Mouse (Mus musculus) gastrocnemius, postnatal 25 days (tissue): ENCODE measurements at regions not wholly inside any gene's neighbourhood (a gene's known extent, or its start where the extent isn't known, plus 50 kb on each side); places are given as distances from the start of the nearest gene placed in this dataset.
"Not testable (repeated sequence)": the region's sequence is repeated elsewhere in the genome, so short reads cannot be mapped to it uniquely, and the experiment has no call there.

Experiments used
- DNase-seq: peaks from one replicate; pipeline ENCODE4 v3.0.0; 2022

GRCm38 (mm10) chr9:33011241-33011640, 375.2 kb downstream of the Ets1 start:
- DNase-seq, result no peak

DNA sequence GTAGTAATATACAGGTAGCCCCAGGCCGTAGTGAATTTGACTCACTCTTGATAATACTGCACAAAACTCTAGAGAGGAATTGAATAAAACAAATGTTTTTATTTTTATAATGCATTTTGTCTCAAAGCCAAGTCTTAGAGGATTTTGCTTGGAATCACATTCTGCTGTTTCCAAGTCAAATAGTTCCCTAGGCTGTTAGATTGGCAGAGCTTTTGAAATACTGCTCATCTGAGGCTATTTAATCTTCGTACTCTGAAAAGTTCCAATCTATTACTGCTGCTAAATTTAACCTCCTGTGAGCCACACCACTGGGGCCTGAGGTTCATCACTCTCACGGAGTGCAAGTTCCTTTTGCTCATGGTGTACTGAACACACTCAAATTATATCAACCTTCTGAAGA, 399.4 kb downstream of the Ets1 start:
- no peak for DNase-seq

DNA sequence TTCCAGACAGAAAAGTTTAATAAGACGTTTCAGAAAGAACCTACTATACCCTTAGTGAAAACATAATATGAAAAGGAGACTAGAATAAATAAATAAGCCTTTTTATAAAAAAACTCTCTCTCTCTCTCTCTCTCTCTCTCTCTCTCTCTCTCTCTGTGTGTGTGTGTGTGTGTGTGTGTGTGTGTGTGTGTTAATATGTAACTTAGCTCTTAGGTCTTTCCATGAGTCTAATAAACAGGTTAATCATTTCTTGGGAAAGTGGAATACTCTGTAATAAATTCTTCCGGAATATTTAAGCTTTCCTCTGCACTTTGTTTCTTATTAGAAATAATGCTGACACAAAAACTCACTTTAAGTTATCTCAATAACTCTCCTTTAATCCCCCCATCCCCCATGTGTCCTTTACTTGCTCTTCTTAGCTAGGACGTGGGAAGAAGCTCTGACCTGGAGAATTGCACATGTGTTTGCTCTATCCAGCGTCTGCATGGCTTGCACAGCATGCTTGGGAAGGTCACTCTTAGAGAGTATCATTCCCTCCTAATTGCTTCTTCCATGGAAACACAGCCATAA, 403.3 kb downstream of the Ets1 start:
- DNase-seq, result no peak

- DNase-seq, result no peak
These were observed 414.8 kb downstream of the Ets1 start for GRCm38 (mm10) chr9:33050789-33051188.

- DNase-seq, result no peak
These were observed 424.7 kb downstream of the Ets1 start for GRCm38 (mm10) chr9:33060636-33061264.

- peak; percentile 39 for DNase-seq
These were observed 426.5 kb downstream of the Ets1 start for GRCm38 (mm10) chr9:33062476-33062875.

DNA sequence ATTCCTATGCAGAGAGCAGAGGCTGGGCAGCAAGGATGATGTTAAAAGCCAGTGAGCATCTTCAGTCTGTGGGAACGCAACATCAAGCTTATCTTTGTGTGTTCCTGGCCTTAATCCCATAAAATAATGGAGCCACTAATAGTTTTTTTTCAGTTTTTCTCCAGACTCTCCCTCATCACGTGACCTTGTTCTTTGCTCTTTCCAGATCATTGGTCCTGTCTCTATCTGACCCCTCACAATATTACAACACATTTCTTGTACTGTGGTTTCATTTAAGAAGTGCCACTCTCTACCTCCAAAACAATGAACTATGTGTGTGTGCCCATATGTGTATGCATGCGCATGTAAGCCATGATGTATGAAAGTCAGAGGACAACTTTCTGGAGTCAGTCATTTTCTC, 429.3 kb downstream of the Ets1 start:
- DNase-seq, result no peak

GRCm38 (mm10) chr9:33067521-33067920, 431.5 kb downstream of the Ets1 start:
- no peak for DNase-seq

GRCm38 (mm10) chr9:33070116-33070515, 434.1 kb downstream of the Ets1 start:
- no peak for DNase-seq

DNA sequence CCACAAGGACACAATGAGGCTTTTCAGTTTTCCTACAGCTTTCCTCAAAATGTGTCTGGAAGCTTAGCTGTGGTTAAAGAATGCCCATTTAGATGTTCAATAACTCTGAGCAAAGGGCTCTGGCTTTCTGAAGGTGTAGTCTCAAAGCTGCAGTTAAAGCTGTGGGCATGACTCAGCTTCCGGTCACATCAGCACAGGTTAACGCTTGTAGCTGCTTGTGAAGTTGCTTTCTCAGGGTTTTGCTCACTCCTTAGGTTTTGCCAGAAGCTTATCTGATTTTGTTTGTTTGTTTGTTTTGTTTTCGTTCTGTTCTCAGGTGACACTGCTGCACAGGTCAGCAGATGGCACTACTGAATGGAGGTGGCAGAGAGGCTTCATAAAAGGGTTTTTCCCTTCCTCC, 444.2 kb downstream of the Ets1 start:
- no peak for DNase-seq

GRCm38 (mm10) chr9:33080774-33081173, 444.8 kb downstream of the Ets1 start:
- DNase-seq, result no peak

DNA sequence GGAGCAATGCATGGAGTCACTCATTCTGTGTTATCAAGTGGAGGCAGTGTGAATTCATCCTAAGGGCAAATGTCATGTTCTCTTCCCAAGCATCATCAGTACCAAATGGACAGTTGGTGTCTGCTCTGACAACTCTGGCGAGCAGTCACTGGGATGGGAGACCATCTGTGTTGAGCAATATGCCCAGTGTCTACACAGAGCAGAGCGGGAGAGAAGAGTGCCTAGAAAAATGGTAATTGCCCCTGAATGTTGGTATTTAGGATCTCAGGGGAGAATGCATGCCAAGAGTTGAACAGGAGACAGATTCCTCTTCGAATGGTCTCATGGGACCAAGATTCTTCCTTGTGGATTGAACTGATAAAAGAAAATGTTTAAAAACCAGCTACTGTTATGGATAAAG, 454.0 kb downstream of the Ets1 start:
- DNase-seq, result no peak

GRCm38 (mm10) chr9:33091664-33092063, 455.6 kb downstream of the Ets1 start:
- DNase-seq, result no peak

DNA sequence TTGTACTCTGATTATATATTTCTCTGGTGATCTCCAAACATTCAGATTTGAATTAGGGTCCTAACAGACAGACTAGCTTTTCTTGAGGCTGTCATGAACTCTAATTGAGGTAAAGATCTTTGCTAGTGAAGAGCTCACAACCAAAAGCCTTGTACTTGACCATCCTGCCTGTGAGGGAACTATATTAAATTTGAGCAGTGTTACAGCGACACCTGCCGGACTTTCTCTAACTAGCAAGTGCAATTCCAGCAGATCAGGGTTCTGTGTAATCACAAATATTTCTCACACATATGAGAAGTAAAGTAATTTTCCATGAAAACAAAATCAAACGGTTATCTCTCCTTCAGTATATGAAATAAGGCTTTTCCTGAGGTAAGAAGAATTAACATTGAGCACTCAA, 459.6 kb downstream of the Ets1 start:
- DNase-seq, result no peak

DNA sequence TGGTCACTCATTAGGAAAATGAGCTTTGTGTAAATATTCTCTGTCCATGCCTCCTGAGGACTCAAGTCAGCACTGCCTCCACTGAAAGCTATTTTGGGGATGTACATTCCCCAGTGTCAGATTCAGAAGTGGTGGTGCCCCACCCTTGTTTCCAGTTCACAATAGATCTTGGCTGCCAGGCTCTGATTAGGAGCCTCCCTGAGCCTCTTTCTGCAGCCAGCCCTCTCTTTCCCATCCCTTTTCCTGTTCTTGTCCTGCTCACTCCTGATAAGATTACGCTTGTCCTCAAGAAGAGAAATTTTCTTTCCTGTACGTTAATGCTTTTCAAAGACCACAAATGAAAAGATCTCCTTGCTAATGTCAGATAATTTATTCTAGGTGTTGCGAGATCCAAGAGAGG, 465.2 kb downstream of the Ets1 start:
- no peak for DNase-seq

DNA sequence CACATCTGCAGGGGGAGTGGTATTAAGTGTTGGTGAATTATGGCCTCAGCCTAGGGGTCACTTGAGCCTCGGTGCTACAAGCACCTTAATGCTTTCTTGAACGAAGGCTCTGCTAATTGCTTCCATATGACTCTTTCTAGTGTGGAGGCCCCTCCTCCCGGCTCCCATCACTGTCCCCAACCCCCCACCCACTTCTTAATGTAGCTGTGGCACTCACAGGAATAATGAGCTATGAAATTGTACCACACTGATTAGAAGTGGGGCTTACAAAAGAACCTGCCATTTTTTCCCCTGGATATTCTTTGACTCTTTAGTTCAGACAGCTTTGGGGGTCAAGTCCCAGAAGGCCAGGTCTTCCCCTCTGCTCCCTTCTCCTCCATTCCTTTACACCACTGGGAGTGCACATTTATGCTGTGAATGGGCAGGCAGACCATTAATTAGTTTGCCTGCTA, 468.6 kb downstream of the Ets1 start:
- DNase-seq, result no peak

- DNase-seq, result no peak
These were observed 487.8 kb downstream of the Ets1 start for GRCm38 (mm10) chr9:33123841-33124240.

DNA sequence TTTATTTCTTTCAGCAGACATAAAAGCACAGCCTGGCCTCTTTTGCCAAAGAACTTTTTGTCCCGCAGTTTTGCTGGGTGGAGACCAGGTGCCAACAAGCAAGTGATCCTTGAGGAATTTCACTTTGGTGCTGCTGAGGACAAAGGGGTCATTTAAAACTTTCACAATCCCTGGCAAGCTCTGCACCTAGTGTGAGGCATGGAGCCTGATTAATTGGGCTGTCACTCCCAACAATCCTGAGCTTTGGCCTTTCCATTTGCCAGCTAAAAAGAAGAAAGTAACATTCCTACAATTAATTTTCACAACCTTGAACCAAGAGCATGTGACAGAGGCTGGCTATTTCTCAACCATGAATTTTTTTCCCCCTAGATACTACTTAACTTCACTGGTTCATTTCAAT, 516.2 kb downstream of the Ets1 start:
- peak; percentile 5 for DNase-seq

DNA sequence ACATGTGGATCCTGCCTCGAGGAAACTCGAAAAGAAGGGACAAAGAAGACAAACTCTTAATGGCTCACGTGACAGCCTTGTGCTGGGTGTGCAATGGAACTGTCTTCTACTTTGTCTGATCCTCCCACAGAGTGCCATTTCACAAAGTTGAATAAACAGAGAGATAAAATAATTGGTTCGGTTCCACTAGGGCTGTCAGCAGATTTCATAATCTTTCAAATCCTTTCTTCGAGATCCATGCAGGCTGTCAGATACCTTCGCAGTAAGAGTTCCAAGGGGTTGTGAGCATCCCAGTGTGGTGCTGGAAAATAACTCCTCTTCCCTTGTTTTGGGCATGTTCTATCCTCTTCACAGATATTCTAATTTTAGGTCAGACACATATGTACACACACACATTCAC, 532.1 kb downstream of the Ets1 start:
- no peak for DNase-seq

- DNase-seq, result not testable (repeated sequence)
These were observed 533.1 kb downstream of the Ets1 start for GRCm38 (mm10) chr9:33169093-33169492.

- no peak for DNase-seq
These were observed 544.0 kb downstream of the Ets1 start for GRCm38 (mm10) chr9:33180066-33180465.

- no peak for DNase-seq
These were observed 551.2 kb downstream of the Ets1 start for GRCm38 (mm10) chr9:33187187-33187586.

DNA sequence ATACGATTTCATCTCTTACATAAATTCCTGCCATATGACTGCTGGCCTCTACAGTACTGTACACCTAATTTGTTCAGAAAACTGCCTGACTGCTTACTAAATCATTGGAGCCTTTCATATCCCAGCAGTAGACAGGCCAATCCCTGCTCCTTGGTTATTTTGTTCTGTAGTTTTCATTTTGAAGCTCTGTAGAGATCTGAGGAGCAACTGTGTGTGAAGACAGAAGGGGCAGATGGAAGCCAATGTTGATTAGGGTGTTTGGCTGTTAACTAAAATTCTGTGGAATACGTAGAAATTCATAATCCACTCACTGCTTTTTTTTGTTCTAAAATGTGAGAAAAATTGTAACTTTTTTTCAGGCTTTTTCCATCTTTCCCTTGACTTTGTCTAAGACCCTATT, 573.1 kb downstream of the Ets1 start:
- DNase-seq, result no peak

- DNase-seq, result no peak
These were observed 578.5 kb downstream of the Ets1 start for GRCm38 (mm10) chr9:33214523-33214922.

DNA sequence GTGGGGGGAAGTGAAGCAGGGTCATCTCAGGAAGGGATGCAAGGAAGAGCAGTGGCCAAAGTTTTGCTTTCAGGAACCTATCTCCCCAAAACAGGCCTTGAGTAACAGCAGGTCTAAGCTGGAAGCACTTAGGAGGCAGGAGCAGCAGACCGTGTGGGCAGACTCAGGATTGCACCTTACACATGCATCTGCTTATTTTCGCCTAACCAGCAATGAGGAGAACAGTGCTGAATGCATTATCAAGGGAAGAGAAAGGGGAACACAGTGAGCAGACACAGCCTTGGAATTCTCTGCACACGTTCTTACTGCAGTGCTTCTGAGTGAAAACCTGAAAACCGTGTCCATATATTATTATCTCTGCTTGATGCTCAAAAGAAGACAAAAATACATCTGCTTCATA, 585.0 kb downstream of the Ets1 start:
- DNase-seq, result no peak
